Mouse (Mus musculus) cortical plate, adult 2 months (tissue): Measurements from ENCODE around the gene Cntn4.

Experiments
- CTCF ChIP-seq: fragments of 200-500 bp; IDR thresholded peaks from 2 replicates; pipeline ENCODE4 v1.5.1; 2011; ENCODE audit warnings: mild to moderate bottlenecking, control low read depth, low read length; ENCODE audit not compliant: insufficient read depth; ENCODE audit errors: extremely low read depth
- POLR2A ChIP-seq: fragments of 200-500 bp; IDR thresholded peaks from 2 replicates; pipeline ENCODE4 v1.6.1; 2011; ENCODE audit warnings: mild to moderate bottlenecking, low read length, control low read depth; ENCODE audit not compliant: insufficient read depth; ENCODE audit errors: extremely low read depth

GRCm38 (mm10) chr6:106643026-106643425 is 965.6 kb downstream of the Cntn4 start:
- TF ChIP-seq CTCF (no peak), POLR2A (no peak)
